ENCODE assay signal across 15 mouse cellular contexts in the genomic region with DNA sequence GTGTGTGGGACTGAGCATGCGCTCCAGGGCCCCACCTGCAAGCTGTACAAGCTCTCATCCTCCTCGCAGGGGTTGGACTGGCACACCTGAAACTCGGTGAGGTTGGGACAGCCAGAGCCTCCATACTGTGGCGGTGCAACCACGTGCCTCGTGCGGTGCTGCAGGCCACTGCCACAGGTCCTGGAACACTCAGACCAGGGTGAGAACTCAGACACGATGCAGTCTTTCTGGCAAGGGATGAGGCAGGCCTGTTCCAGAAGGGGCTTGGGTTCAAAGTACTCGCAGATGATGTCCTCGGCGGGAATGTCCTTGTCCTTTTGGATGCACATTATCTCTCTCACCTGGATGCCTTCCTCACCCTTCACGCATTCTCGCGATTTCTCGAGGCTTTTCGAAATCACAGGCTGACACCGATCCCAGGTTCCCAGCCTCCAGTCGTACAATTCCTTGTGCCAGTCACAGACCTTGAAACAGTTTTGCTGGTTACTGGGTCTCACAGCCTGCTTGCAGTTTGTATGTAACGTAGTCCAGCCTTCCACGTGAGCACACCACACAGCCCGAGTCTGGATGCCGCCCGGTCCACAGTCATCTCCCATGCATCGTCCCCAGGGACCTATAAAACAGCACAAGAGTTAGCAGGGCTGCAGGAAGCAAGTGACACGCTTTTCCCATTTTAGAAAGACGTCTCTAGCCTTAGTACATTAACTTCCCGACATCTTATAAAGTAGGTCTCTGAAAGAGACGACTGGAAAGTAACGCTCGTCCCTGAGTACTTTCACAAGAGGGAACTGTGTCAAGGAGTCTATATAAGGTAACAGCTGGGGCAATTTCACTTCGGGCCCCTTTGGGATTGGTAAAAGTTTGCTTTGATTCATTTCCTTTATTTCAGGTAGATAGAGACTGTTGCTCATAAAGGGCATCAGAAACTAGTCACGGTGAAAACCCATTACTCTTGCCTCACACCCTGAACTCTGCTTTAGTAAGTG.
DNase-seq lines count a peak whose midpoint lies in the region; ATAC-seq and TF ChIP-seq lines count a peak whose summit lies in the region.
"Had no signal": no experiment of that assay in that cellular context is flagged by ENCODE, and none has a peak within 500 bp of the region (broad histone marks: within the 10 kb centered on the region; RNA-seq: fewer than 3 reads in every experiment).

No protein-coding gene starts in this region.

- H3K27me3 ChIP-seq in limb, embryonic 13.5 days = no peaks in the 10 kb centered on the region
- H3K27me3 ChIP-seq: heart, embryonic 13.5 days; Patski; stomach, embryonic 15.5 days had no signal

- no peak overlapping the region for H3K27ac ChIP-seq in gastrocnemius, adult 2 months
- peak overlapping the region; percentile 33; the same call in 1 of the 2 replicates for H3K27ac ChIP-seq in limb, embryonic 13.5 days
- H3K27ac ChIP-seq: heart, embryonic 13.5 days; liver, embryonic 14.5 days; macrophage; stomach, embryonic 15.5 days had no signal

- DNase-seq in gastrocnemius, adult 2 months = no peak
- no peak for DNase-seq in gastrocnemius, postnatal 4 days (ENCODE audit: low spot score in 2 of 2)
- peak; percentile 18 for DNase-seq in 3134 (ENCODE audit: extremely low read depth, insufficient read length, low spot score)
- peak; percentile 2 to 11 for DNase-seq in kidney, adult 8-10 months
- no peak for DNase-seq in right cerebral cortex, adult 18-20 months
- DNase-seq in layer of hippocampus, postnatal 36 days = no peak
- no peak for DNase-seq in frontal cortex, postnatal 25 days (ENCODE audit: low spot score in 2 of 2)
- DNase-seq: cerebellum, postnatal 25 days; right cerebral cortex, postnatal 25 days had no signal

- peaks cover 24% of the 10 kb centered on the region for H3K4me1 ChIP-seq in limb, embryonic 13.5 days
- H3K4me1 ChIP-seq: heart, embryonic 13.5 days; stomach, embryonic 15.5 days had no signal

- H3K4me3 ChIP-seq in gastrocnemius, adult 2 months = peak overlapping the region; percentile 52
- peak overlapping the region; percentile 10; the same call in 1 of the 2 replicates for H3K4me3 ChIP-seq in limb, embryonic 13.5 days
- H3K4me3 ChIP-seq: heart, embryonic 13.5 days; stomach, embryonic 15.5 days had no signal

- intact Hi-C loops in gastrocnemius, adult 2 months (cut with DNase I) = no loop called here

- ATAC-seq in limb, embryonic 13.5 days (ENCODE audit: low FRiP score, low read depth) = peak; percentile 70
- ATAC-seq: Patski had no signal

- H3K36me3 ChIP-seq in limb, embryonic 13.5 days = no peaks in the 10 kb centered on the region
- H3K36me3 ChIP-seq: heart, embryonic 13.5 days; stomach, embryonic 15.5 days had no signal

- peak overlapping the region; percentile 54 for H3K4me2 ChIP-seq in limb, embryonic 13.5 days (replicated peaks)
- H3K4me2 ChIP-seq: heart, embryonic 13.5 days; stomach, embryonic 15.5 days had no signal

- 0 out of 2 replicates have a peak, but pooled peaks cover 5% of the 10 kb centered on the region for H3K9me3 ChIP-seq in limb, embryonic 13.5 days
- H3K9me3 ChIP-seq: heart, embryonic 13.5 days; stomach, embryonic 15.5 days had no signal

- 61% methylated on average over 32 of the region's 32 CpGs for WGBS in limb, embryonic 13.5 days

- no peak for TF ChIP-seq CTCF in gastrocnemius, adult 2 months (IDR thresholded peaks at IDR 0.05)

- no peak overlapping the region for H3K9ac ChIP-seq in limb, embryonic 13.5 days
- H3K9ac ChIP-seq: heart, embryonic 13.5 days; liver, embryonic 14.5 days; stomach, embryonic 15.5 days had no signal

Comparison
In these comparisons a context has a peak if more than half of its experiments do, and no peak if none do; other contexts are left out.
1. DNase-seq: peak in 3134 (single experiment) and kidney, adult 8-10 months (2 of 2); none in gastrocnemius, adult 2 months (single experiment), gastrocnemius, postnatal 4 days (0 of 2), right cerebral cortex, adult 18-20 months (single experiment), layer of hippocampus, postnatal 36 days (0 of 2) and frontal cortex, postnatal 25 days (0 of 2).